Mouse (Mus musculus): ENCODE results near the gene Uts2b.
"Not testable (repeated sequence)": the region's sequence is repeated elsewhere in the genome, so short reads cannot be mapped to it uniquely, and the experiment has no call there.

Uts2b gene

DNA sequence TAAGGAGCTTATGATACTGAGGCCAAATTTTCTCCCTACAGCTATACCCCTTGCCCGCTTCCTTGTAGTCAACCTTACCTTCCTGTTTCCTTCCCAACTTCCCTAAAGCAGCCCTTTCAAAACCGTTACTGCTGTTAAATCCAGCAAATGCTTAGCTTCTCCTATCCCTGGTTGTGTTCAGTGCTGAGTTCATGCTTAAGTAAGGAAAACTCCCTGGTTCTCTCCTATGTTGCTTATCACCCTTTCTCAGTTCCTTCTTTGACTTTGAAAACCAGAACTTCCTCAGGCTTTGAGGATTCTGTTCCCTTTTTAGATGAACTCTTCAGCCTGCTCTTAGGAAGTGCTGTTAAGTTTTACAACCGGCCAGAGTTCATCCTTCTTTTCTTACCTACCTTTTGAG, 4.1 kb upstream of the Uts2b start:
- DNase-seq, result no peak

DNA sequence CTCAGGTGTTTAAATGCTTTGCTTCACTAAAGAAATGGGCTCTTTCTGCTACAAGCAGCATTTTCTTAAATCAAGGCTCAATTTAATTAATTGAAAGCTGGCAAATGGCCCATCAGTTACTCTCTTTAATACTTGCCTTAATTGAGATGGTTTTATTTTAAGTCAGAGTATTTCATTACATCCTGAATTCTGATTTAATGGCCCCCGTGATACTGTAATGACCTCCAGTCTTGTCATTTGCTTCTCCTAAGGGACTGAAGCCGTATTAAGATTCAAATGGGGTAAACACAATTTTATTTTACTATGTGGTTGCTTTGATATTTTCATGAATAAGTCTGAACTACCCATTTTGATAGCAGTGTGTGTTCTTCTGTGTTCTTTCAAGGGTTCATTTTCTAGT, 661 bp upstream of the Uts2b start:
- DNase-seq, result no peak

DNA sequence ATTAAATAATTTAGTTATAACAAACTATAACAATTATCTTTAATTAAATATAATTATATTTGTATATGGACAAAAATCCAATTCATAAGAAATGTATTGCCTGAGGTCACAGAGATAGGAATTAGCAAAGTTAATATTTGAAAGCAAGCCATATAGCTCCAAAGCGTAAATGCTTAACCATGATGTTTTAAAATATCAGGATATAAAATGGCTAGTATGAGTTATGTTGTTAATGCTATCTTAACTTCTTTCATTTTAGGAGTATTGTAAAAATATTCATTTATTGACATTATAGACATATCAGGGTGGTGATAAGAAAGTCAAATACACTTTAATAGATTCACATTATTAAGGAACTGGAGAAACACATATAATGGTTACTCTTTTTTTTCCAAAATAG, 10.0 kb downstream of the Uts2b start:
- no peak for DNase-seq

DNA sequence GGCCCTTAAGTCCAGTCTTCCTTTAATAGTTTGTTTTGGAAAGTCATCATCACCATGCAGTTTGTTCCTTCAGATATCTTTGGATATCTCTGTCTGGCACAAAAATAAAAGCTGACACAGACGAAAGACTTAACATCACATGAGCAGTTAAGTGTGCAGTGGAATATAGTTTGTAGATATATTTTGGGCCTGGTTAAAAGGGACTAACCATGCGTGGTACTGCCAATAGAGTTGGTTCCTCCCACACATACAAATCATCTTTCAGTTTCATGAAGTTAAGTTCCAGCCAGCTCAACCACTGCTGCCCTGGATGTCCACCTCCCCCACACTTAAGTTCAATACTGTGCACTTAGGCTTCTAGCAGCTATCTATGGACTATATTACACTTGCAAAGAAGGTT, 15.6 kb downstream of the Uts2b start:
- no peak for DNase-seq

DNA sequence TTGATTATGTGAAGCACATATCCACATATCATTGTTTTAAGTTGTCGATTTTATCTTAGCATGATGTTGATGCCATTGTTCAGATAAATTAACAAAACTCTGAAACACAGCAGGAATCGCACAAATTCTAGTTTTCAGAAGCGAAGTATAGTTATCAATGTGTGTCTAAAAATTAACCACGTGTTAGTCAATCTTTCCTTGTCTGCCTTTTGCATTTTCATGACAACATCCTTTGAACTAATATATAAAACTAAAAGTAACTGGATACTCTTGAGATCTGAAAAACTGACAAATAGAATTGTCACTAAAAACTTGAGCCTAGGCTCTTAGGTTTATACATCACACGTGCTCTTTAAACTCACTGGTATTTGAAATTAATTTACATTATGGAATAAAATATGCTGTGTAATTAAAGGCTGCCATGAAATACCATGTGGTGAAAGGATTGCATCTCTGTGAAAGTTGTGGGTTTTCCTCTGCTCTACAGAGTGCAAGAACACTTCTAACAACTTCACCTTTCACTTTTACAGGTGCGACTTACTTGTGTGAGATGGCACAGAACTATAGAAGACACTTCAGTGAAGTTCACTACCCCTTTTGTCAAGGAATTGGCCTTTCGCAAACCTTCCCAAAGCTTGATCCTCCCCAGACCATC, 20.0 kb downstream of the Uts2b start:
- no peak for DNase-seq

DNA sequence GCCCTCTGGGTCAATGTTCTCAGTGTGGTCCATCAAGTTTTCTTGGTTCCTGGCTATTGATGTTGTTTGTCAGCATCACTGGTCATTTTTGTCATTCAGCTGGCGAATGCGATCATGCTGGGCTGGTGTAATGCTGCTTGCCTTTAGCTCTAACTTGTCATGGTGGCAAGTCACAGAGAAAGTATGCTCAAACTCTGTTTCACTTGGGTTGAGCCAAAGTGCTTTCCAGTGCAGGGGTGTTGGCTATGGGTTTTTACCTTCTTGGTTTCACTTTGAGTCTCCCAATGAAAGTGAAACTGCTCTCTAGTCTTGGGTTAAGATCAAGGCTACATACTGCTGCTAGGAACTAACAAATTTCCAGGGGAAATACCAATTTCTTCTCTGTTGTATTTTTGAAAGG, 20.8 kb downstream of the Uts2b start:
- no peak for DNase-seq

DNA sequence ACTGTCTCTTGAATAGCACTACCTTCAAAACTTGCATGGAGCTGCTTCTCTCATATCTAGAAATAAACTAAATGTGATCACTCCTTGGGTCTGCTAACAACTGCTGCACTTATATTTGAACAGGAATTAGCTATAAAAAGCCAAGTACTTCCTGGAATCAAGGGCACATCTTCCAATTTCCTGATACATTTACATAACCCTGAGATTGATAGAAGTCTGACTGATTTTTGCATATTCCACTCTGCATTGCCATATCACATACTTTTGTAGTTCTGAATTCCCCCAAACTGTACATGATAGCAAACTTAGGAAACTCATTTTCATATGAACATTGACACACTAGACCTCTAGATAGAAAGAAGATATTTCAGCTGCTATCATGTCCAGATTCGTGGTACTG, 21.7 kb downstream of the Uts2b start:
- DNase-seq, result no peak

DNA sequence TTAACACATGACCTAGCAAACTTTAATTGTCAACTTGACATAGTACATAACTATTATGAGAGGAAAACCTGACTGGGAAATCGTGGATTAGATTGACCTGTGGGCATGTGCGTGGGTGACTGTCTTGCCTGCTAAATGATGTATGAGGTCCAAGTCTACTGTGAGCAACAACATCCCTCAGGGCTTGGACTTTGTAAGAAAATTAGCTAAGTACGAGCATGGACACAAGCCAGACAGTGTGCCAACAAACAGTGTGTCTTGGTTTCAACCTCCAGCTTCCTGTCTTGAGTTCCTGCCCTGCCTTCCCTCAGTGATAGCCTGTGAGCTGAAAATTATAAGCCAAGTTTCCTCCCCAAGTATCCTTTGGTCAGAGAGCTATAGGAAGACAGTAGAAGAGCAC, 22.5 kb downstream of the Uts2b start:
- no peak for DNase-seq

DNA sequence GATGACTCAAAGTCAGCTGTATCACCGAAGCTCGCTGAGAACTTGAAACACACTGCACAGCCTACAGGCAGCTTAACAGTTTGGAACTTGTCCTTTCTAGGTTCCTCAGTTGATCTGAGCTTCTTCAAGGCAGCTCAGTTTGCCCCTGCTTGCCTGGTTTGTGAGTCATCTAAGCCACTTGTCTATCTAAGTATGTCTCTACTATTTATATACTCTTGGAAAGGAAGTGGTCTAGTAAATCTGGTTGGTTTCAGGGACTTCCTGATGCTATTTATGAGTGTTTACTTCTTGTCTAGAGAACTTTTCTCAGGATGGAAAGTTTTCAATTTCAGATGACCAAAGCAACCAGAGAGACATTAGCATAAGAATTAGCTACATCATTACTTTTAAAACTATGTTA, 43.6 kb downstream of the Uts2b start:
- DNase-seq, result no peak

DNA sequence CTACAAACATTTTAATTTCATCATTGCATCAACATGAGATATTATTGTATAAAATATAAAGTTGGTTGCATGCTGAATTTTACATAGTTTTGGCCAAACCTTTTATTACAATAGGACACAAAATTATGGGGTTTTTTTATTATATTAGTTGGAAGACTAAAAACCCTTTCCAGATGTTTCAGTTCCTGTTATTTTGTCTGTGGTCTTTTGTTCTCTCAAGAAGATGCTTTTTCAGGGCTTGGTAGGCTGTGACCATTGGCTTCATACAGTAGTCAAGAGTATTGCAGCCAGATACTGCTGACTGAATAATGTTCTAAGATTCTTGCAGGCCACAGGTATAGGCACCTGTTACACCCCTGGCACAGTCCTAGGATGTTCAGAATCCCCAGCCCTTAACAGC, 48.0 kb downstream of the Uts2b start:
- no peak for DNase-seq

DNA sequence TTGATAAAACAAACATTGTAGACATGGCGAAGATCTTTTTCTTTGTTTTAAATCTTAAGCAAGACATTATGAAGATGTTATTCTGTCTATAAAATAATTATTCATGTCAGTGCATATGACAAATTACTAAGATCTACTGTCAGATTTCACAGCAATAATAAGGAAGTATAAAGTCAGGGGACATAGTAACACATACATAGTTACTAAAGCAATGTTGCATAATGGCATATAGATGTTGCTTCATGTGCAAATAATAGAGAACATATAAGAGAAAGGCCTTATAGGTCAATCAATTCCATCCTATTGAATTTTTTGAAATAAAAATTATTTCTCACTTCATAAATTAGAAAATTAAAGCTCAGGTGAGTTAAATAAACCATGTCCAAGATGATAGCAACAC, 50.9 kb downstream of the Uts2b start:
- no peak for DNase-seq

DNA sequence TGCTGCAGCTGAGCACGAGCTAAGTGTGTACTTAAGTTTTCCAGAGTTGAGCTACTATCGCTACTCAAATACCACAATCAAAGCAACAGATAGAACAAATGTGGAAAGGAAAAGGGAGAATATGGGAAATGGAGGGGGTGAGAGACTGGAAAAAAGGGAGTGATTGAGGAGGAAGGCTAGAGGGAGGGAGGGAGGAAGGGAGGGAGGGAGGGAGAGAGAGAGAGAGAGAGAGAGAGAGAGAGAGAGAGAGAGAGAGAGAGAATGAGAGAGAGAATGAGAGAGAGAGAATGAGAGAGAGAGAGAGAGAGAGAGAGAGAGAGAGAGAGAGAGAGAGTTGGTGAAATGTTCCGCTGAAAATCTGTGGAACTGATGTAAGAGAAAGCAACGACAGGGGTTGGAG, 62.9 kb downstream of the Uts2b start, which contains the start of gene Ostn:
TSS of gene Ostn (plus strand) at position 301 of the 400 bp plus-strand sequence.
- not testable (repeated sequence) for DNase-seq
